Mouse (Mus musculus): Measurements from ENCODE around the gene Maff.

Maff gene

DNA sequence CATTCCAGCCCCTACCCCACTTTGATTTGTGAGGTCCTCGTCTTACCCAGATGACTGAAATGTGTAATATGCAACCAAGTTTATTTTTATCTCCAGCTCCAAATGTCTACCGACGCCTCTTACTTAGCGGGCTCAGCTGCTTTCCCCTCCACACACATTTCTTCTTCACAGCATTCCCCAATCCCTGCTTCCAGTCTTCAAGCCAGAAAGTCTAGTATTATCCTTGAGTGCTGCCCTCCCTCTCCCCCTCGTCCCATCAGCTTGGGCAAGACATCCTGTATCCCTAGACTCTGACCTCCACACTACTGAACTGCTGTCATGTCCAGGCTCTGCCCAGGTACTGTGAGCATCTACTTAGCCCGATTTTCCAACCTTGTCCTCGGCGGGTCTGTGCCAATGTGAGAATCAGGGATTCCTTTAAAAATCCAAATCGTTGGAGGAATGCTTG is 57.4 kb downstream of the Maff start:
- in situ Hi-C loops (cut with MboI; ENCODE audit: low pct_unique_long_range_greater_than_20kb in 1 of 2, low sequenced_read_pairs in 2 of 2, unreplicated experiment in 1 of 2), result no loop called here

DNA sequence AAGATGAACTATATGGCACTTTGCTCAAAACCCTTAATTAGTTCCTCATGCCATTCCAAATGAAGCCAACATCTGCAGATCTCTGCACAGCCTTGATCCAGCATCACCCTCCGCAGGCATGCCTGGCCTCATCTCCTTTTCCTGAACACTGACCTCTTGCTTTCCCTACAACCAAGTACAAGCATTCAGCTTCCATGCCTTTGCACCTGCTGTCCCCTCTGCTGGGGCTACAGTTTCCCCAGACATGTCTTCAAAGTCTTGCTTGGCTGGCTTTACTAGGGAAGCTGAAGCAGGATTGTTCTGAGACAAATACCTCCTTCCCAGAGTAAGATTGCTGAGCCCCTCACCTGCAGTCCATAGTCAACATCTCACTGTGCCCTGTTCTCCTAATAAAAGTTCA is 57.9 kb downstream of the Maff start:
- in situ Hi-C loops (cut with MboI; ENCODE audit: low pct_unique_long_range_greater_than_20kb in 1 of 2, low sequenced_read_pairs in 2 of 2, unreplicated experiment in 1 of 2), result no loop called here

DNA sequence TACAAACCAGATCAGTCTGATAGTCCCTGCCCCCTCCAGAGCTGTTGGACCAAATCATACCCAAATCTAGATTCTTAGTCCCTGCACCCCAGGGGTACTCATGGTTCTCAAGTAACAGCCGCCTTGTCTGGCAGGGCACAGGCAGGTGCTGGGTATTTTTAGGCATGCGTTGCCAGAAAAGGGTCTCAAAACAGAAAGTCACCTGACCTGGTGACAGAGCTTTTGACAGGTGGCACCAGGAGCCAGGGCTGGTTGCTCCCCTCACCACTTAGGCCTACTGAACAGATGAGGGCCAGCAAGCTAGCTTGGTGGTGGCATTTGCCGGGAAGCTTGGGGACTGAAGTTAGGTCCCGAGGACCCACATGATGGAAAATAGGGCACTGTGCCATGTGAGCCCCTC is 60.1 kb downstream of the Maff start:
- in situ Hi-C loops (cut with MboI; ENCODE audit: low pct_unique_long_range_greater_than_20kb in 1 of 2, low sequenced_read_pairs in 2 of 2, unreplicated experiment in 1 of 2), result no loop called here

Data from mouse embryonic stem cell (cell line).